Mouse (Mus musculus) left cerebral cortex, adult 8-10 months (tissue): ENCODE results near the gene Prc1. TPM values are rescaled to one million over a fixed set of nuclear protein-coding genes. Genes with fewer than 3 reads are reported as not detected.

Experiments
- total RNA-seq, 4 experiments: library from RNA; stranded (reverse); gene quantifications; 2 replicates each; pipeline ENCODE4 v1.2.4; 2022

Gene Prc1
- total RNA-seq, 4 experiments from 2014 or later = 0.51 to 1.8 (median 1.7) TPM

Other genes with a start within 250 kb of the Prc1 start
- 10 to 100 TPM; 61.7 to 68.1 (median 64.0) TPM for gene Idh2, start 179.1 kb upstream of the Prc1 start, total RNA-seq
- 10 to 100 TPM; 18.6 to 22.7 (median 20.6) TPM for gene Sema4b, start 107.6 kb upstream of the Prc1 start, total RNA-seq
- gene Cib1, start 61.6 kb upstream of the Prc1 start, total RNA-seq = 10 to 100 TPM; 19.7 to 26.3 (median 25.2) TPM
- gene Gdpgp1, start 61.6 kb upstream of the Prc1 start, total RNA-seq = 1 to 10 TPM; 5.9 to 6.8 (median 6.6) TPM
- 1 to 10 TPM; 1.5 to 2.7 (median 2.1) TPM for gene Ttll13, start 48.1 kb upstream of the Prc1 start, total RNA-seq
- 10 to 100 TPM; 40.5 to 43.0 (median 41.7) TPM for gene Ngrn, start 33.2 kb upstream of the Prc1 start, total RNA-seq
- 10 to 100 TPM; 17.2 to 24.6 (median 21.3) TPM for gene Vps33b, start 24.8 kb upstream of the Prc1 start, total RNA-seq
- gene Rccd1, start 30.0 kb downstream of the Prc1 start, total RNA-seq = 10 to 100 TPM; 16.3 to 21.7 (median 18.0) TPM
- gene Unc45a, start 46.6 kb downstream of the Prc1 start, total RNA-seq = 10 to 100 TPM; 40.2 to 43.7 (median 42.4) TPM
- gene Hddc3, start 48.7 kb downstream of the Prc1 start, total RNA-seq = 10 to 100 TPM; 50.5 to 63.4 (median 57.2) TPM
- gene Man2a2, start 76.9 kb downstream of the Prc1 start, total RNA-seq = 100 to 1,000 TPM; 158 to 168 (median 165) TPM
- 10 to 100 TPM in 1 of 4 experiments, 1 to 10 TPM in 3; 4.5 to 10.5 (median 6.9) TPM for gene Fes, start 93.5 kb downstream of the Prc1 start, total RNA-seq
- 10 to 100 TPM; 30.7 to 33.6 (median 33.2) TPM for gene Furin, start 111.0 kb downstream of the Prc1 start, total RNA-seq
- gene Blm, start 240.7 kb downstream of the Prc1 start, total RNA-seq = 1 to 10 TPM; 4.0 to 7.5 (median 4.9) TPM